Mouse (Mus musculus) gonadal fat pad, adult 2 months (tissue): ENCODE data around the gene Brd3. TPM values are rescaled to one million over a fixed set of nuclear protein-coding genes. Genes with fewer than 3 reads are reported as not detected.

Source experiments
- DNase-seq: peaks from one replicate; pipeline ENCODE4 v3.0.0-alpha.2; 2012; ENCODE audit warnings: low read depth
- polyA plus RNA-seq: library from polyadenylated mRNA; depleted of rRNA; stranded (reverse); fragments of >200 nt; gene quantifications from 2 replicates; pipeline ENCODE4 v1.2.3, GENCODE M21; 2012

Brd3 gene
- polyA plus RNA-seq, 1 experiment, result 20.0 TPM

DNA sequence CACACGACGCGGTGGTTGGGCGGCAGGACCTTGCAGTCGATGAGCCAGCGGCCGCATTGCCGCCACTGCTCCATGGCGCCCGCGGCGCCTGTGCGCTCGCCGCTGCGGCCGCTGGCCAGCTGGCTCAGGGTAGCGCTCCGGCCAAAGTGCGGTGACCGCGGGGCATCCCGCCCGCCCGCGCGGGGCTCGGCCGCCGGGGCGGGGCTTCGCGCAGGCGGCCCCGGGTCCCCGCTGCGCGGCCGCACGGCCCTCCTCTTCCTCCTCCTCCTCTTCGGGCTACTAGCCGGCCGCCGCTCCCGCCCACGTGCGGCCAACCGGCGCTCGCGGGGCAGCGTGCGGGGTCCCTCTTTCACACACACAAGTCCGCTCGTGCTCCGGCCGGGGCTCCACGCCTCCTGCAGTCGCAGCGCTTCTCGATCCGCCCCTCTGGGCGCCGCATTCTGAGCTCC is 81.0 kb downstream of the Brd3 start:
- no peak for DNase-seq

DNA sequence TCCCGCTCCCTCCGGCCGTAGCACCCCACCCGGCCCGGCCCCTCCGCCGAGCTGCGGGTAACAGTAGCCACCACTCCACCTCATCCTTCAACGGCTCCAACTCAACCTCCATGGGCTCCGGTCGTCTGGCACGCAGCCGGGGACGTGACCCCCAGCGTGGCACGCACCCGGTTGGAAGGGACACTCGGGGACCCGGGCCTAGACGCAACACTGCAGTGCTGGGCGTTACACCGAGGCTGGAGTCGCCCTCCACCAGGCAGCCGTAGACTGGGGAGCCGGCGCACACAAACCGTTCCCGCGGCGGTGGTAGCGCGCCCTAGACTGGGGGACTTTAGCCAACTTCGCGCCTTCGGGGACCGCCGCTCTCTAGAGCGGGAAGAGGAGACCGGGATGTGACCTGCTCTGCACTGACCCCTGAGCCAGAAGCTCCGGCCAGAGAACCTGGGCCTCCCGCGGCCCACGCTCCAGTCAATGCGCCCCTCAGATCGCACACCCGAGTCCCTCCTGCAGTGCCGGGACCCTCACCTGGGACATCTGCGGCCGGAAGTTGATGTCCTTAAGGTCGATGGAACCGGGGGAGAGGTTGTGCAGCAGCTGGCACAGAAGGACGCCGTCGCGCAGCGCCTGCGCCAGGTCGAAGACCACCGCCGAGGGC is 81.6 kb downstream of the Brd3 start:
- DNase-seq, result no peak

- no peak for DNase-seq
Observed at GRCm38 (mm10) chr2:27425161-27425611, 82.3 kb downstream of the Brd3 start.

GRCm38 (mm10) chr2:27423596-27423995 is 83.9 kb downstream of the Brd3 start:
- DNase-seq, result no peak

DNA sequence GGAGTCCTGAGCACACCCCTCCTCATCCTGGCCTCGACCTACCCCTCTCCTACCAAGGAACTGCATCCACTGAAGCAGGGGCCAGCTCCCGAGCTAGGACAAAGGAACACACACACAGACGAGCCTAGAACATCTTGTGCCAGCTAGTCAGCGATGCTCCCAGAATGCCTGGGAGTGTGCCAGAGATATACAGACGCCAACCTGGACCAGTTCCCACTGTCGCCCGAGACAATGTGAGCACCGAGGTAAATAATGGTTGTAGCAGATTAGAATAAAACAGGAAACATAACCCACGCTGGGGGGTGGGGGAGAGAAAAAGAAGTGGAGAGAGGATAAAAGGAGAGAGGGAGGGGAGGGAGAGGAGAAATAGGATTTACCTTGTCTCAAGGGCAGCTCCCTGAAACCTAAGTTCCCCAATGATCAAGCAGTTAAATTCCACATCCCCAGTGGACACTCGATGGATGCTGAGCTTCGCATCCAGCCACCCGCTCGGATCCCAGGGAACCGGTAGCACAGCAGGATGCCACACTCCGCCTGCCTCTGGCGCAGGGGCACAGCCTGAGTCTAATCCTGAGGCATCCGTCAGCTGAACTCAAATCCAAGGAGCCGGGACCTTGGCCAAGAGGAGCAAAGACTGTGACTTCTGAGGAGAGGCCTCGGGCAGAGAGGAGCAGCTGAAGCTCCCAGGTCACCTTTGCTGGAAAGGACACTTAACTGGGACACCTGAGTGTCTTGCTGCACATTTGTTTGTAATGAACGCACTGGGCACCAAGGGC is 86.0 kb downstream of the Brd3 start:
- DNase-seq, result no peak

DNA sequence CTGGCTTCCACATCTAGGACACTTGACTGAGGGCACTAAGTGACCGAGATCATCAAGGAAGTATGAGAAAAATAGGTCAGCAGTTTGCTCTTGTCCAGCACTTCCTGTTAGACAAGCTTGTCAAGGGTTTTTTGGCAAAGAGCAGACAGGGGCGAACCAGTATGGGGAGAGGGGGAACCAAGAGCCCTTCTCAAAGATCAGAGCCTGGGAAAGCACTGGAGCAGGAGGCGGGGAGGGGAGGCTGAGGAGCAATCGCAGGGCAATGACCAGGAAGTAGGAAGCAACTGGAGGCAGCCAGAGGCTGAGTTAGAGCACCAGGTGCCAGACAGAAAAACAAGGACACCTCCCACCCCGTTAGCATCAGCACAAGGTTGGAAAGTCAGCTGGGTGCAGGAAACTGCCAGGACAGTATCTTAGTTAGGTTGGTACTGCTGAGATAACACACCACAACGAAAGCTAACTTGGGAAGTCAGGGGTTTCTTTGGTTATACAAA is 88.8 kb downstream of the Brd3 start:
- DNase-seq, result no peak

DNA sequence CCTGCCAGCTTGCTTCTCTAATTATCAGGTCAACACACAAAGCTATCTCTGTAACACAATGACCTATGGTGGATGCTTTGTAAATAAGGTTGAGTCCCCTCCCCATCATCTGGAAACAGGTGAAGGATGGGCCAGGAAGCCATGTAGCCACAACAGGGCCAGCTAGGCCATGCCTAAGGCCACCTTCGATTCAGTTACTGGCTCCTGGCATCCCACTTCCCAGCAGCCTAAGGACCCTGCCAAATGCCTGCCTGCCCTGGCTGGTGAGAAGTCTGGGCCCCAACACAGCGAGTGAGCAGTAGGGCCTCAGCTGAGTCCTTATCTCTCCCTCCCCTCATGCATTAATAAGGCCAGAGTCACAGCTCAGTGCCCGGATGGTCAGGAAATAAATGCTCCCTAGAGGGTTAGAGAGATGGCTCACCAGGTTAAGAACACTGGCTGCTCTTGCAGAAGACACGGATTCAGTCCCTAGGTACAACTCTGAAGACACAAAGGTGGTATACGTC is 89.8 kb downstream of the Brd3 start:
- no peak for DNase-seq

- DNase-seq, result no peak
Observed at GRCm38 (mm10) chr2:27416425-27416824, 91.0 kb downstream of the Brd3 start.

DNA sequence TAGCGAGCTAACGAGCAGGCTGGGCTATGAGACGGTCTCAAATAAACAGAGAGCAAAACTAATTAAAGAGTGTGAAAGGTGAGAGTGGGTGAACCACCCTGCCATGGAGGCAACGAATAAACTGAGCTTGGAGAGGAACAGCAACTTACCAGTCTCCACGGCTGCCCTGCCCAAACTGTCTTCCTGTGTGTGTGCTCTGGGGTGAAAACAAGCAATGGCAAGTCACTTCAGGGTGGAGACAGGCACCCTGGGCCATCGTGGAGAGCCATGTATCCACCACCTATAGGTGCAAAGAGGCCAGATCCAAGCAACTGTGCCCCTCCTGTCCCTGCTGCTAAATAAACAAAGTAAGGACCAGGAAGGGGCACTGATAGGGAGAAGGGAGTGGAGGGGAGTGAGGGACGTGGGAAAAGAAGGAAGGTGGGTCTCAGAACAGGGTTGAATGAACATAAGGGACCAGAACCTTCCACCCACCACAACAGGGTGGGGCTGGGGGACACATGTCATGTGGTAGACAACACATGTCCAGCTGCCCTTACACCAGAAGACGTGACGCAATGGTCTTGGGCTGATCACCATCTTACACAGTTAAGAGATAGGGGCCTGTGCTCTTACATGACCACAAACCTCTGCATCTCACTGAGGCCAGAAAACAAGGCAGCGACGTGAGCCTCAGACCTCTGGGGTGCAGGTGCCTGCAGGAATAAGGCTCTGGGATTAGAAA is 92.2 kb downstream of the Brd3 start:
- DNase-seq, result no peak

DNA sequence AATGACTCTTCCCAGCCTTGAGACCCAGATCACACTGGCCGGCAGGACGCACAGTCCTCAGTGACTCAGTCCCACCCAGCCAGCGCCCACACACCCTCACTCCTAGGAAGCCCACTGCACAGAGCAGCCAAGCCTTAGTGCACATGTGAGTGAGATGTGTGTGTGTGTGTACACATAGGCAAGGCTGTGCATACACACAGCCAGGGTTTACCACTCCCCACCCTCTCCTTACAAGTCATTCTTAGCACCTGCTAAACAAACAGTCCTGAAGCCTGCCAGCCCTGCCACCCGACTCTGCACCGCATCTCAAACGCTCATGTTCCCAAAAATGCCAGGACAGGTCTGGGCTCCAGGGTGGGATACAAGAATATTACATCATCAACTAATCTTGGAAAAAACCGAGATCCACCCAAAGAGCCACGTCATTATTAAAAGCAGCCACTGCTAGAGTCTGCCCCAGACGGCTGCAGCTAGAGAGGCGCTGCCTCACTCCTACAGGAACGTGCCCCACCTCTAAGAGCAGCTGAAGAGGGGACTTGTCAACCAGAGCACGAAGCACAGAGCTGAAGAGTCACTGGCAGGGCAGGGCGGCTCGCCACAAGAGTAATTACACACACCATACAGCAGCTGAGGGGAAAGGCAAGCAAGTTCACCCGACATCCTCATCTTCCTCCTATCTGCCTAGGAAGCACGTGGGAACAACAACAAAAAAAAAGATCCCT is 93.4 kb downstream of the Brd3 start:
- no peak for DNase-seq

GRCm38 (mm10) chr2:27413582-27413935 is 93.9 kb downstream of the Brd3 start:
- DNase-seq, result no peak

DNA sequence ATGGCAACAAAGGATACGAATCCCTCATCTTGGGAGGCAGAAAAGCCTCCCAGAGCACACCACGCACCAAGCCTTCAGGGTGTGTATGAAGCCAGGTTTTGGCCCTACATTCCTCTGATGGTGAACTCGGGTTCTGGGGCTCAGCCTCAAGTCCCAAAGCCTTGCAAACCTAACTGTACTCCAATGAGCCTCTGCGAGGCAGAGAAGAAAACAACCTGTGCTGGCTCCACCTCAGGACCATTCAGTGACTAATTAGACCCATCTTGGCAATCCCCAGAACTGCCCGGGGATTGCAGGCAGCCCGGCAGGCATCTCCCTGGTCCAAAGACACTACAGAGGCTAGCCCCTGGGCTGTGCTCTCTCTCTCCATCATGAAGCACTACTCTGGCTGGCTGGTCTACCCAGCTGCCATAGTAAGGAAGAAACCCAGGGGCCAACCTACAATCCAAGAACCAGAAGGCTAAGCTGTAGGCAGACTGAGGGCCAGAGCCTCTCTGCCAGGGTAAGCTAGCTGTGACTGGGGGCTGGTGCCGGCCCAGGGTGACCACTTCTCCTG is 95.1 kb downstream of the Brd3 start:
- DNase-seq, result no peak

DNA sequence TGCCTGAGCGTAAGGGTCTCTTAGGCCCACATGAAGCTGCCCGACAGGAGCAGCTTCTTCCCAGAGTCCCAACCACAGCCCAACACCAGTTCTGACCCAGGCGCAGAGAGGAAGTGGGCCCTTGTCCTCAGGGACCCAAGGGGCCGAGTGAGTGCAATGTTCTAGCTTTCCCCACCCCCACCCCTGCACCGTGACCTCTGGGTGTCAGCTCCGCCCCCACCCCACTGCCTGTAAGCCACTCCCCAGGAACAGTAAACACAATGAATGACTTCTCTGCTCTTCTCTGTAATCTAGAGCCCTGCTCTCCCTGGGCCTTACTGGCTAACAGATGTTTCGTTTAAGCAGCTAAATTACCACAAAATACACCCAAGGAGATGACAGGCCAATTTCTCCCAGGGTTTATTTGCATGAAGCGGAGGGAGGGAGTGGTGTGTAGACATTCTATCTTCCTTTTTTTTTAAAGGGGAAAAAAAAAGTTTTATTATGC is 95.7 kb downstream of the Brd3 start:
- DNase-seq, result no peak

GRCm38 (mm10) chr2:27410518-27411140 is 96.8 kb downstream of the Brd3 start:
- no peak for DNase-seq

GRCm38 (mm10) chr2:27408194-27408593 is 99.3 kb downstream of the Brd3 start:
- DNase-seq, result no peak

DNA sequence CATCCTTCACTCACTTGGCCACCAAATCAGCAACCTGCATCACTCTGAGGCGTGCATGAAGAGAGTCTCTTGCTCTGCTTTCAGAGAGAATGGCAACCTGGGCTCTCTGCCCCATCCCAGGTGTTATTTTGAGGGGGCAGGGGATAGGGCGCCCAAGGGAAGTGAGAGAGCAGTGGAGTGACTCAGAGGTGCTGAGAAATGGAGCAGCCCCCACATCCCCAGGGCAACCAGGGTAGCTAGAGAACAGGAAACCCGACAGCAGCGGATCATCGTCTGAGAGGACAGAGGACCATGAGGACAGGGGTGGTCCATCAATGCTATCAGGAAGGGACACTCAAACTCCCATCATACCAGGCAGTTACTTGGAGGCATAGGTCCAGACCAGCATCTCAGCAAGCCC is 100.5 kb downstream of the Brd3 start:
- no peak for DNase-seq

GRCm38 (mm10) chr2:27405094-27405884 is 102.2 kb downstream of the Brd3 start:
- DNase-seq, result no peak

DNA sequence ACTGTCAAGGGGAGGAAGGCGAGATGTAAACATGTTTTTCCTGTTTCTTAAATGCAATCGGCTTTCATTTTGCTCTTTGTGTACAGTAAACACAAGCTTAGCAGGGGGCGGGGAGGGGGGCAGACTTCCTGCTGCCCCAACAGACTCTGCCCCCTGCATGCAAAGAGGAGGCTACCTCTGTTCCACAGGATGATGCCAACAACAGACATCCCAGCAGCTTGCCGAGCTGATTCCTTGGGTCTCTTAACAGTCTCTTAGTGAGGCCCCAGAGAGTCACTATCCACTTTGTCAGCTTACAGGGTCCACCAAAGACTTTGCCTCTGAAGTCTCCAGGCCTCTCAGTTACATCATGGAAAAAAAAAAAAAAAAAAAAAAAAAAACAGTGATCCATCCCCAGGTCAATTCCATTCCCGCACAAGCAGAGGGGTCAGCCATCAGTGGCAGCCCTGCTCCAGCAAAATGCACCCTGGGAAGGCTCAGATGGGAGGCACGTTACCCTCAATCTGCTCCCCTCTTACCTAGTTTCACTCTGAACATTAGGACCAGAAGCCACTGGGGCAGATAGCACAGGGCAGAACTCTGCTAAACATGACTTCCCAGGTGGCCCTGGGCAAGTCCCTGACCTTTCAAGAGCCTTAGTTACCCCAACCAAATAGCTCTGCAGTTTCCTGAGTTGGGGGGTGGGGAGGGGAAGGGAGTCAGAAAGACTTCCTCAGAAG is 102.9 kb downstream of the Brd3 start:
- DNase-seq, result no peak

- no peak for DNase-seq
Observed at GRCm38 (mm10) chr2:27401544-27401943, 105.9 kb downstream of the Brd3 start.
